Mouse (Mus musculus): Measurements from ENCODE around the gene Rnf150. TPM values are rescaled to one million over a fixed set of nuclear protein-coding genes. Genes with fewer than 3 reads are reported as not detected.

Gene Rnf150
- polyA plus RNA-seq, 1 experiment from 2014 or later, result 0.75 TPM

DNA sequence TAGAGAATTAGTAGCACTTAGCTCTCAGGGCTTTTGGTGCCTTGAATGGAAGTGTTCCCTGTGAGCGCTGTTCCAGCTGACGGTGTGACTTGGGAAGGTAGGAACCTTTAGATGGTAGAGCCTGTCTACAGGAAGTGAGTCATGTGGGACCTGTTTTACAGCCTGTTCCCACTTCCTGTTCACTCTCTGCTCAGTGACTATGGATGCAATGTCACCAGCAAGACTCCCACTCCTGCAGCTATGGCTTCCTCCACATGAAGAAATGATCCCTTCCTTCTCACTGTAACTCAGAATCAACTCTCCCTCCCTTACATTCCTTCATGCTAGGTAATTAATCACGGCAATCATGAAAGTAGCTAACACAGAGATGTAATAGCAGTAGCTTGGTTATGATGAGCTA lies 51.4 kb downstream of the Rnf150 start:
- H3K4me1 ChIP-seq (replicated peaks), result peaks cover 11% of the 10 kb centered on the region; the same call in 1 of the 2 replicates
- whole genome bisulfite sequencing, result 78% methylated on average over 3 of the region's 3 CpGs

GRCm38 (mm10) chr8:82916851-82917539 lies 53.8 kb downstream of the Rnf150 start:
- no peak for ATAC-seq (ENCODE audit: insufficient number of reproducible peaks, low FRiP score)

More for the DNA sequence above, 51.4 kb downstream of the Rnf150 start:
- Histone ChIP-seq H3K4me2 (no peak overlapping the region), H3K9me3 (replicated peaks) (no peaks in the 10 kb centered on the region), H3K36me3 (no peaks in the 10 kb centered on the region), H3K27me3 (replicated peaks) (no peaks in the 10 kb centered on the region), H3K4me3 (no peak overlapping the region), H3K9ac (no peak overlapping the region), H3K27ac (ENCODE audit: poor library complexity, severe bottlenecking) (no peak overlapping the region)
- no peak for ATAC-seq (ENCODE audit: insufficient number of reproducible peaks, low FRiP score)

GRCm38 (mm10) chr8:82917540-82918316 lies 54.6 kb downstream of the Rnf150 start:
- WGBS, result 67% methylated on average over 5 of the region's 5 CpGs

More at GRCm38 (mm10) chr8:82916851-82917539, 53.8 kb downstream of the Rnf150 start:
- Histone ChIP-seq H3K36me3 (no peaks in the 10 kb centered on the region), H3K4me3 (no peak overlapping the region), H3K9me3 (replicated peaks) (no peaks in the 10 kb centered on the region), H3K27ac (ENCODE audit: poor library complexity, severe bottlenecking) (no peak overlapping the region), H3K9ac (no peak overlapping the region), H3K27me3 (replicated peaks) (no peaks in the 10 kb centered on the region), H3K4me1 (replicated peaks) (peaks cover 11% of the 10 kb centered on the region; the same call in 1 of the 2 replicates), H3K4me2 (no peak overlapping the region)
- WGBS, result 23% methylated on average over 1 of the region's 1 CpGs

GRCm38 (mm10) chr8:82919676-82920075 lies 56.5 kb downstream of the Rnf150 start:
- peaks cover 11% of the 10 kb centered on the region; the same call in 1 of the 2 replicates for H3K4me1 ChIP-seq (replicated peaks)
- H3K4me2 ChIP-seq, result no peak overlapping the region
- no peak for ATAC-seq (ENCODE audit: insufficient number of reproducible peaks, low FRiP score)
- no peak overlapping the region for H3K9ac ChIP-seq
- WGBS, result 73% methylated on average over 4 of the region's 4 CpGs
- H3K9me3 ChIP-seq (replicated peaks), result no peaks in the 10 kb centered on the region
- H3K4me3 ChIP-seq, result no peak overlapping the region
- no peak overlapping the region for H3K27ac ChIP-seq (ENCODE audit: poor library complexity, severe bottlenecking)
- no peaks in the 10 kb centered on the region for H3K27me3 ChIP-seq (replicated peaks)
- no peaks in the 10 kb centered on the region for H3K36me3 ChIP-seq

More at GRCm38 (mm10) chr8:82917540-82918316, 54.6 kb downstream of the Rnf150 start:
- H3K9me3 ChIP-seq (replicated peaks), result no peaks in the 10 kb centered on the region
- H3K27ac ChIP-seq (ENCODE audit: poor library complexity, severe bottlenecking), result no peak overlapping the region
- no peak overlapping the region for H3K4me2 ChIP-seq
- H3K27me3 ChIP-seq (replicated peaks), result no peaks in the 10 kb centered on the region
- ATAC-seq (ENCODE audit: insufficient number of reproducible peaks, low FRiP score), result no peak
- peaks cover 11% of the 10 kb centered on the region; the same call in 1 of the 2 replicates for H3K4me1 ChIP-seq (replicated peaks)
- no peaks in the 10 kb centered on the region for H3K36me3 ChIP-seq
- H3K9ac ChIP-seq, result no peak overlapping the region
- no peak overlapping the region for H3K4me3 ChIP-seq

DNA sequence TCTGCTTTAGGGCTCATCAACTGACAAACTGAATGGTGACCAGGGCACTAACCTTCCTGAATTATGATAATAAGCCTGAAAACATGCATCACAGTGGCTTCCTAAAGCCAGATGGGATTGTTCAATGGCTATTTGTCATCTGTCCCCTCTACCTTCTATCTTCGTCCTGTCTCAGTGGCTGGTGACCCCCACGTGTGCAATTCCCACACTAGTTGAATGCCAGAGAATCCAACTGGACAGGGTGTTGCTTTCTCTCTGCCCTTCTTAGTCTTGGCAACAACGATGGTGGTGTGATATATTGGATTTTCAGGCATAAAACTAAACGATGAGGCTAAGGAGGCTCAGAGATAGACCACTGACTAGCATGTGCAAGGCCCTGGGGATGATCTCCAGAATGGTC lies 57.0 kb downstream of the Rnf150 start:
- WGBS, result 70% methylated on average over 4 of the region's 4 CpGs
- H3K4me2 ChIP-seq, result no peak overlapping the region
- no peak for ATAC-seq (ENCODE audit: insufficient number of reproducible peaks, low FRiP score)

DNA sequence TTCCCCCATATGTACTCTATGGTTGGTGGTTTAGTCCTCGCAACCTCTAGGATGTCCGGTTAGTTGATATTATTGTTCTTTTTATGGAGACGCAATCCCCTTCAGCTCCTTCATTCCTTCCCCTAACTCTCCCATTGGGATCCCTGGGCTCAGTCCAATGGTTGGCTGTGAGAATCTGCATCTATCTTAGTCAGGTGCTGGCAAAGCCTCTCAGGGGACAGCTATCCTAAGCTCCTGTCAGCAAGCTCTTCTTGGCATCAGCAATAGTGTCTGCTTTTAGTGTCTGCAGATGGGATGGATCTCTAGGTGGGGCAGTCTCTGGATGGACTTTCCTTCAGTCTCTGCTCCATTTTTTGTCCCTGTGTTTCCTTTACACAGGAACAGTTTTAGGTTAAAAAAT lies 62.1 kb downstream of the Rnf150 start:
- H3K27me3 ChIP-seq (replicated peaks), result no peaks in the 10 kb centered on the region
- WGBS, result 84% methylated on average over 3 of the region's 3 CpGs

More for the DNA sequence above, 57.0 kb downstream of the Rnf150 start:
- Histone ChIP-seq H3K27me3 (replicated peaks) (no peaks in the 10 kb centered on the region), H3K4me3 (no peak overlapping the region), H3K36me3 (no peaks in the 10 kb centered on the region), H3K27ac (ENCODE audit: poor library complexity, severe bottlenecking) (no peak overlapping the region), H3K9ac (no peak overlapping the region), H3K4me1 (replicated peaks) (peaks cover 11% of the 10 kb centered on the region; the same call in 1 of the 2 replicates), H3K9me3 (replicated peaks) (no peaks in the 10 kb centered on the region)

GRCm38 (mm10) chr8:82926518-82926917 lies 63.4 kb downstream of the Rnf150 start:
- no peaks in the 10 kb centered on the region for H3K36me3 ChIP-seq
- no peak overlapping the region for H3K9ac ChIP-seq
- no peaks in the 10 kb centered on the region for H3K4me1 ChIP-seq (replicated peaks)
- no peak overlapping the region for H3K4me2 ChIP-seq
- no peak for ATAC-seq (ENCODE audit: insufficient number of reproducible peaks, low FRiP score)
- no peaks in the 10 kb centered on the region for H3K27me3 ChIP-seq (replicated peaks)
- no peaks in the 10 kb centered on the region for H3K9me3 ChIP-seq (replicated peaks)
- no peak overlapping the region for H3K4me3 ChIP-seq
- WGBS, result 80% methylated on average over 5 of the region's 5 CpGs
- no peak overlapping the region for H3K27ac ChIP-seq (ENCODE audit: poor library complexity, severe bottlenecking)

More for the DNA sequence above, 62.1 kb downstream of the Rnf150 start:
- Histone ChIP-seq H3K4me2 (no peak overlapping the region), H3K4me3 (no peak overlapping the region), H3K9me3 (replicated peaks) (no peaks in the 10 kb centered on the region), H3K36me3 (no peaks in the 10 kb centered on the region), H3K4me1 (replicated peaks) (no peaks in the 10 kb centered on the region), H3K9ac (no peak overlapping the region), H3K27ac (ENCODE audit: poor library complexity, severe bottlenecking) (no peak overlapping the region)
- ATAC-seq (ENCODE audit: insufficient number of reproducible peaks, low FRiP score), result no peak

DNA sequence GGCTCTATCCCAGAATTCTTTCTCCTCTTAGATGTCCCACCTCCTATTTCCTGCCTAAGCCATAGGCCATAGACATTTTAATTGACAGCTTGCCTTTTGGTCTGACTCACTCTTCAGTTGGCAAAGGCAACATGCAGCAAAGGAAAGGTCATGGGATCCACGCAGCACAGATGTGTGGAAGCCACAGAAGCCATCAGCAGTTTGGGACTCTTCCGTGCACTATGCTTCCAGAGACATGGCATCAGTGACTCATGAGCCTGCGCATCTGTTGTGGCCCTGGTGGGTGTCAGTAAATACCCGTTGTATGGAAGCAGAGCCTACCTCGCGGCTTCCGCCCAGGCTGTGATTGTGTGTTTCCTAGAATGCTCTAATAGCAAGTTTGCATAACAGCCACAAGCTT lies 68.4 kb downstream of the Rnf150 start:
- no peak overlapping the region for H3K4me2 ChIP-seq
- no peak overlapping the region for H3K4me3 ChIP-seq
- H3K27me3 ChIP-seq (replicated peaks), result no peaks in the 10 kb centered on the region
- no peak for ATAC-seq (ENCODE audit: insufficient number of reproducible peaks, low FRiP score)
- no peaks in the 10 kb centered on the region for H3K9me3 ChIP-seq (replicated peaks)
- H3K36me3 ChIP-seq, result no peaks in the 10 kb centered on the region
- WGBS, result 89% methylated on average over 7 of the region's 7 CpGs
- no peak overlapping the region for H3K27ac ChIP-seq (ENCODE audit: poor library complexity, severe bottlenecking)
- H3K4me1 ChIP-seq (replicated peaks), result no peaks in the 10 kb centered on the region
- H3K9ac ChIP-seq, result no peak overlapping the region

DNA sequence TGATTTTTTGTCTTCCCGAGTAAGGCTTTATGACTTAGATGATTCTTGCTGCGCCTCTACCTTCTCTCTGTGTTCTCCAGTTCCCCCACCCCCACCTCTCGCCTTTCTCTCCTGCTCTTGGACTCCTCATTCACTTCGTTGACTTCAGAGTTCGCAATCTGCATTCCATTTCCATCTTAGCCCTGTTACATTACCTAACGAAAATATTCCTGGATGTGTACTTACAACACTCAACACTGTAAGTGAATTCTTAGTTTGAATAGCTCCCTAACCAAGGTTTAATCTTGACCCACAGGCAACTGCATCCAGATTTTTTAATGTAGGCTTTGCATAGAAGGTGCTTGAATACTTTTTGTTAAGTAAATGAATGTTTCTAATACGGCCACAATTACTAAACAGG lies 73.0 kb downstream of the Rnf150 start:
- no peak overlapping the region for H3K4me3 ChIP-seq
- peaks cover 9% of the 10 kb centered on the region for H3K4me1 ChIP-seq (replicated peaks)
- H3K9me3 ChIP-seq (replicated peaks), result no peaks in the 10 kb centered on the region
- H3K9ac ChIP-seq, result no peak overlapping the region
- no peaks in the 10 kb centered on the region for H3K36me3 ChIP-seq
- no peaks in the 10 kb centered on the region for H3K27me3 ChIP-seq (replicated peaks)
- no peak overlapping the region for H3K4me2 ChIP-seq
- no peak overlapping the region for H3K27ac ChIP-seq (ENCODE audit: poor library complexity, severe bottlenecking)
- 60% methylated on average over 7 of the region's 7 CpGs for WGBS
- ATAC-seq (ENCODE audit: insufficient number of reproducible peaks, low FRiP score), result no peak

DNA sequence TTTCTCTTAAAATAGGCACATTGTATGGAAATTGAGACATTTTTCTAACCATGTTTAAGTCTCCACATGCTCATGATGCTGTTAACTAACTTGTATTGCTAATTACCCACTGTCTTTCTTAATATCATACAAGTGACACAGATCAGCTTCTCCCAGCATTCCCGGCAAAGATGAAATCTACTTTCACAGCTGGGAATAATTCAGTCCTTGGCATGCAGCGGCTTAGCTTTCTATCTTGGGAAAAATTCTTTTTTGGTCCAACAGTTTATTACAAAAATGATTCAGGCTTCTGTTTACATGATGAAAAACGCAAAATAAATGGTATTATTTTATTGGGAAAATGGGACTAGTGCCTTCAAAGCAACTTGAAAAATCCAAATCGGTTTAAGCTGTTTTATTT lies 73.7 kb downstream of the Rnf150 start:
- no peaks in the 10 kb centered on the region for H3K9me3 ChIP-seq (replicated peaks)
- H3K9ac ChIP-seq, result no peak overlapping the region
- H3K27ac ChIP-seq (ENCODE audit: poor library complexity, severe bottlenecking), result no peak overlapping the region
- WGBS, result 82% methylated on average over 4 of the region's 4 CpGs
- H3K4me3 ChIP-seq, result no peak overlapping the region
- H3K27me3 ChIP-seq (replicated peaks), result no peaks in the 10 kb centered on the region
- peaks cover 9% of the 10 kb centered on the region for H3K4me1 ChIP-seq (replicated peaks)
- H3K4me2 ChIP-seq, result no peak overlapping the region
- no peaks in the 10 kb centered on the region for H3K36me3 ChIP-seq
- no peak for ATAC-seq (ENCODE audit: insufficient number of reproducible peaks, low FRiP score)

DNA sequence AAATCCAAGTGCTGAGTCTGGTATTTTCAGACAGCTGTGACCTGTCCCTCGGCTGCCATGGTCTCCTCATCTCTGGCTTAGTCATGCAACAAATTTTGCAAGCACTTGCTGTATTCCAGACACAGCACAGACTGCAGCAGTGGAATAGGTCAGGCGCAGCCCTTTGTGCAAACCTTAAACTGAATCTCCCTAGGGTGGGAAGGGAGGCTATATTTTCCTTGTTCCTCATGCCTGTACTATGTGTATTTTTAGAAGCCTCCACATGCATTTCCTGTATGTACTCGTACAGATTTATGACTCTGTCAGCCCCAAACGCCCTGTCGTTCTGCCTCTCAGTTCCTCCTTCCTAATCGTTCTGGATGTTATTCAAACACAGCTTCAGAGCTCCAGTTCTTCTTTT lies 76.8 kb downstream of the Rnf150 start:
- H3K27ac ChIP-seq (ENCODE audit: poor library complexity, severe bottlenecking), result peak overlapping the region; percentile 74
- no peaks in the 10 kb centered on the region for H3K27me3 ChIP-seq (replicated peaks)
- H3K9me3 ChIP-seq (replicated peaks), result no peaks in the 10 kb centered on the region
- no peaks in the 10 kb centered on the region for H3K36me3 ChIP-seq
- H3K4me3 ChIP-seq, result no peak overlapping the region
- no peak for ATAC-seq (ENCODE audit: insufficient number of reproducible peaks, low FRiP score)
- 29% methylated on average over 6 of the region's 6 CpGs for WGBS
- no peak overlapping the region for H3K9ac ChIP-seq
- peak overlapping the region; percentile 0; the same call in 1 of the 2 replicates for H3K4me2 ChIP-seq
- H3K4me1 ChIP-seq (replicated peaks), result peaks cover 14% of the 10 kb centered on the region

Measured in heart, embryonic 12.5 days (tissue).